Mouse (Mus musculus) forebrain, embryonic 12.5 days (tissue): ENCODE results near the gene Aatf. TPM values are rescaled to one million over a fixed set of nuclear protein-coding genes. Genes with fewer than 3 reads are reported as not detected.

ENCODE experiments used
- ATAC-seq: fragments of 200-750 bp; cut with Nextera tagmentation; 2 replicates; pipeline ENCODE4 v1.8.0; 2017; ENCODE audit warnings: moderate TSS enrichment; ENCODE audit not compliant: low FRiP score
- H3K27ac ChIP-seq: fragments of 300-500 bp; sonication (generic); 2 replicates; pipeline ENCODE4 v1.5.1; 2016; ENCODE audit warnings: mild to moderate bottlenecking
- H3K27me3 ChIP-seq: fragments of 300-500 bp; sonication (generic); 2 replicates; pipeline ENCODE4 v1.6.1; 2016; ENCODE audit warnings: mild to moderate bottlenecking
- H3K36me3 ChIP-seq: fragments of 300-500 bp; sonication (generic); replicated peaks from 2 replicates; pipeline ENCODE4 v1.6.1; 2016; ENCODE audit warnings: mild to moderate bottlenecking
- H3K4me1 ChIP-seq: fragments of 300-500 bp; sonication (generic); 2 replicates; pipeline ENCODE4 v1.6.1; 2016
- H3K4me2 ChIP-seq: fragments of 300-500 bp; sonication (generic); 2 replicates; pipeline ENCODE4 v1.6.1; 2016; ENCODE audit warnings: mild to moderate bottlenecking, moderate library complexity
- H3K4me3 ChIP-seq: fragments of 300-500 bp; sonication (generic); replicated peaks from 2 replicates; pipeline ENCODE4 v1.5.1; 2016; ENCODE audit warnings: mild to moderate bottlenecking
- H3K9ac ChIP-seq: fragments of 300-500 bp; sonication (generic); 2 replicates; pipeline ENCODE4 v1.6.1; 2016; ENCODE audit warnings: mild to moderate bottlenecking
- H3K9me3 ChIP-seq: fragments of 300-500 bp; sonication (generic); 2 replicates; pipeline ENCODE4 v1.6.1; 2016
- WGBS: fragments of 180-500 bp; shearing (Covaris S2); methylation state at CpG from one replicate; pipeline ENCODE4 v1.1.7; 2016; 5-methylcytosine and 5-hydroxymethylcytosine counted together
- polyA plus RNA-seq: library from polyadenylated mRNA; unstranded; fragments of >200 nt; fragmentation: Nextera tagmentation; extraction: Ambion mirVana; gene quantifications from 2 replicates; pipeline ENCODE4 v1.2.1, GENCODE M21; 2016

Gene Aatf
- polyA plus RNA-seq, 1 experiment from 2014 or later = 63.4 TPM

GRCm38 (mm10) chr11:84382450-84382849 lies 130.9 kb downstream of the Aatf start:
- Histone ChIP-seq H3K4me3 (no peak overlapping the region), H3K27me3 (no peaks in the 10 kb centered on the region), H3K4me2 (peak overlapping the region; percentile 6; the same call in 1 of the 2 replicates), H3K4me1 (peaks cover 27% of the 10 kb centered on the region), H3K27ac (peak overlapping the region; percentile 69), H3K9me3 (no peaks in the 10 kb centered on the region), H3K36me3 (0 out of 2 replicates have a peak, but pooled peaks cover 5% of the 10 kb centered on the region), H3K9ac (no peak overlapping the region)
- peak; percentile 75 for ATAC-seq
- 29% methylated on average over 13 of the region's 13 CpGs for WGBS

DNA sequence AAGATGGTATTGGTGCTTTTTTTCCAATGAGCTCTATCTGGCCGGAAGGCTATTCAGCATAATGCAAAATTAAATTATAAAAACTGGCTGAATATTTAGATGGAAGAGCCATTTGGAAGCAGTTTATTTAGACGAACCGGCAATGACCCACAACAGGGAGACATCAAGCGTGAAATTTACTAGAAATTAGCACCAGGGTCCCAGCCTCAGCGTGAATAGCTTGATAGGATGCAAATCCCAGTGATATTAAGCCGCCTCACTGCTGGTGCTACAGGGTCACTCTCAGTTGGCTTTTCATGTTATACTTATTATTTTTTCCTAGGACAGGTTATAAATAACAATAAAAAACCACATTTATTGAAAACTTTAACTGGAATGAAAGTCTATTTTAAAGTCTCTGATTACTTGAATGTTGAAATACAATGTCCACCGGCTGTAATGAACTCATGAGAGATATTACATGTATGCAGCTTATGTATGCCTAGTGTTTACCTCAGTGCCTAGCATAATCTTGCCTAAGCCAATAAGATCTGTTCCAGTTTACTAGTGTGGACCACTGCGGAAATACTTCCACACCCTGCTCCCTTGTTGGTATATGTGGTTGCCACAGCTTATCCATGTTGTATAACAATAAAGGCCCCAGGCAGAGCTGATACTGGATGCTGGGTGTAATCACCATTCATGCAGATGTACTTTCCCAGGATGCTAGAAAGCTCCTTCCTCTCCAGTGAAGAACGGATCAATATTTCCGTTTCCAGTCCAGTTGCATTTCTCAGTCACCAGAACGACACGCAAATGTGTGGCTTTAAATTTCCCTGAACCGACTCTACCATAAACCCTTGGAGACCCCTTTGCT lies 136.6 kb downstream of the Aatf start:
- H3K4me3 ChIP-seq = no peak overlapping the region
- no peaks in the 10 kb centered on the region for H3K9me3 ChIP-seq
- H3K4me1 ChIP-seq = peaks cover 19% of the 10 kb centered on the region
- 0 out of 2 replicates have a peak, but pooled peaks cover 3% of the 10 kb centered on the region for H3K27me3 ChIP-seq
- peak overlapping the region; percentile 57; the same call in 1 of the 2 replicates for H3K27ac ChIP-seq
- H3K9ac ChIP-seq = no peak overlapping the region
- peak; percentile 65; the same call in 1 of the 2 replicates for ATAC-seq
- WGBS = 60% methylated on average over 13 of the region's 13 CpGs
- no peak overlapping the region for H3K4me2 ChIP-seq
- H3K36me3 ChIP-seq = peaks cover 11% of the 10 kb centered on the region

DNA sequence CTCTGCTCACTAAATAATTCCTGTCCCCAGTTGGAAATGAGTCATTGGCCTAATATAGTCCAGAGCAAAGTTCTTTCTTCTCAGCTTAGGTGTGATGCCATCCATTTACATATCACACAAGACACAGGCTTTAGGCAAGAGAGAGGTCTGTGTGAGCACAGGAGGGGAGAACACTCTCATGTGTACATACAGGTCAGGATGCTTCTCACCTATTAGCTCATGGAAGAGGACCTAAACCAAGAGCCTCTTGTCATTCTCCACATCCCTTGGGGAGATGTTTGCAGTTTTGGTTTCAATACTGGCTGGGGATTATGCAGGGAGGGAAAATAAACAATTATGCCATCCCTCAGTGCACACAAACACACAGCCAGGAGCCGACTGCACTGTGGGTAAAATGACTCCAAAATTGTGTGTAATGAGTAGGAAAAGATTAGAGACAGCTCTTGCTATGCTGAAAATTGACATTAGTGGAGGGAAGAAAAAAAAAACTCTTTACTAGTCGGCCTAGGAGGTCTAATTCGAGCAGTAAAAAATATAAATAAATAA lies 137.3 kb downstream of the Aatf start:
- Histone ChIP-seq H3K27me3 (0 out of 2 replicates have a peak, but pooled peaks cover 3% of the 10 kb centered on the region), H3K9ac (no peak overlapping the region), H3K36me3 (peaks cover 11% of the 10 kb centered on the region), H3K4me2 (no peak overlapping the region), H3K4me3 (no peak overlapping the region), H3K27ac (peak overlapping the region; percentile 33; the same call in 1 of the 2 replicates), H3K9me3 (no peaks in the 10 kb centered on the region), H3K4me1 (peaks cover 16% of the 10 kb centered on the region)
- ATAC-seq = peak; percentile 81
- 27% methylated on average over 3 of the region's 3 CpGs for WGBS

GRCm38 (mm10) chr11:84373122-84373521 lies 140.2 kb downstream of the Aatf start:
- ATAC-seq = no peak
- WGBS = 92% methylated on average over 4 of the region's 4 CpGs
- Histone ChIP-seq H3K4me3 (no peak overlapping the region), H3K27me3 (0 out of 2 replicates have a peak, but pooled peaks cover 3% of the 10 kb centered on the region), H3K4me1 (peaks cover 16% of the 10 kb centered on the region), H3K9ac (no peak overlapping the region), H3K4me2 (no peak overlapping the region), H3K27ac (no peak overlapping the region), H3K9me3 (no peaks in the 10 kb centered on the region), H3K36me3 (peaks cover 11% of the 10 kb centered on the region)

Other genes starting within 250 kb of the Aatf start
- 16.4 and 16.8 TPM in 2 replicates for gene Lhx1, start 12.0 kb upstream of the Aatf start, polyA plus RNA-seq